25 mouse cellular contexts compared by ENCODE assay signal in the genomic region with DNA sequence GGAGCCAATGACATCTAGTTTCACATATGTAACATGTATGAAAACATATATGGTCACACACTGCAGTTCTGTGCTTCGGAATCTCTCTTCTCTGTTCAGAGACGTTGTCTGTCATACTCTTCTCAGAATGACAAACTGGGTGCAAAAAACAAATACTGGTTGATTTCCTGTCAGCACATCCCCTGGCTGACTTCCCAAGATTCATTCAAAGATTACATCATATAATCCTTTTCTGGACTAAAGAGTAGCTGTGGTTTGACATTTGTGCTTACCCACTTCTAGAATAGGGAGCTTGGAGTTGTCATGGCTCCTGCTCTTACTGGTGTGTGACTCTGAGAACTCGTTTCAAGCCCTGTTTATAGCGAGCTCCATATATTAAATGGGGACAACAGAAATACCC.
"Had no signal": no experiment of that assay in that cellular context is flagged by ENCODE, and none has a peak within 500 bp of the region (broad histone marks: within the 10 kb centered on the region; RNA-seq: fewer than 3 reads in every experiment).

No protein-coding gene starts in this region.

- H3K27ac ChIP-seq: heart, adult 2 months; heart, embryonic 13.5 days; heart, embryonic 15.5 days; hindbrain, embryonic 12.5 days; hindbrain, embryonic 14.5 days; intestine, embryonic 15.5 days; layer of hippocampus, adult 2 months; left cerebral cortex, adult 2 months; limb, embryonic 13.5 days; limb, embryonic 15.5 days had no signal

- H3K27me3 ChIP-seq: heart, embryonic 13.5 days; heart, embryonic 15.5 days; hindbrain, embryonic 12.5 days; intestine, embryonic 15.5 days; limb, embryonic 13.5 days; limb, embryonic 15.5 days had no signal

- DNase-seq: gastrocnemius, postnatal 14 days; gastrocnemius, postnatal 36 days; heart, adult 2 months; heart, postnatal 14 days; heart, postnatal 4 days; kidney, adult 18-20 months; kidney, adult 8-10 months; kidney, postnatal 10 days; kidney, postnatal 25 days; kidney, postnatal 4 days; left cerebral cortex, postnatal 4 days had no signal

- H3K36me3 ChIP-seq: heart, embryonic 13.5 days; heart, embryonic 15.5 days; hindbrain, embryonic 10.5 days; hindbrain, embryonic 12.5 days; intestine, embryonic 15.5 days; limb, embryonic 13.5 days; limb, embryonic 15.5 days had no signal

- H3K9me3 ChIP-seq: heart, embryonic 15.5 days; hindbrain, embryonic 12.5 days; intestine, embryonic 15.5 days; limb, embryonic 15.5 days had no signal

- H3K4me2 ChIP-seq: heart, embryonic 11.5 days; heart, embryonic 13.5 days; heart, embryonic 15.5 days; hindbrain, embryonic 12.5 days; hindbrain, embryonic 14.5 days; intestine, embryonic 15.5 days; limb, embryonic 13.5 days; limb, embryonic 15.5 days had no signal

- H3K9ac ChIP-seq: heart, embryonic 13.5 days; heart, embryonic 15.5 days; hindbrain, embryonic 12.5 days; hindbrain, embryonic 14.5 days; intestine, embryonic 15.5 days; limb, embryonic 13.5 days; limb, embryonic 15.5 days had no signal

- ATAC-seq: hindbrain, embryonic 16.5 days; inflammation-experienced regulatory T-cells, adult 6 months; intestine, embryonic 15.5 days; intestine, postnatal 0 days had no signal

- H3K4me3 ChIP-seq: heart, adult 2 months; heart, embryonic 13.5 days; heart, embryonic 15.5 days; hindbrain, embryonic 10.5 days; hindbrain, embryonic 12.5 days; intestine, embryonic 15.5 days; layer of hippocampus, adult 2 months; left cerebral cortex, adult 2 months; limb, embryonic 13.5 days; limb, embryonic 15.5 days had no signal
